Mouse (Mus musculus) hindbrain, postnatal 0 days (tissue): ENCODE results near the gene Ush2a. TPM values are rescaled to one million over a fixed set of nuclear protein-coding genes. Genes with fewer than 3 reads are reported as not detected.
A peak's percentile ranks its signal among the peaks of the same experiment; 100 is the strongest.

ENCODE experiments used
- ATAC-seq: fragments of 200-750 bp; cut with Nextera tagmentation; 2 replicates; pipeline ENCODE4 v1.8.0; 2017; ENCODE audit warnings: mild to moderate bottlenecking, moderate TSS enrichment, moderate library complexity
- DNase-seq: peaks from one replicate; pipeline ENCODE4 v3.0.0-alpha.2; 2015; ENCODE audit warnings: low spot score
- H3K27ac ChIP-seq: fragments of 300-500 bp; sonication (generic); 2 replicates; pipeline ENCODE4 v1.5.1; 2014; ENCODE audit warnings: mild to moderate bottlenecking
- H3K27me3 ChIP-seq: fragments of 300-500 bp; sonication (generic); 2 replicates; pipeline ENCODE4 v1.6.1; 2014; ENCODE audit warnings: low read length, mixed read lengths; ENCODE audit not compliant: insufficient read depth
- H3K36me3 ChIP-seq: fragments of 300-500 bp; sonication (generic); 2 replicates; pipeline ENCODE4 v1.6.1; 2014; ENCODE audit warnings: low read length, mixed read lengths; ENCODE audit not compliant: insufficient read depth
- H3K4me1 ChIP-seq: fragments of 300-500 bp; sonication (generic); 2 replicates; pipeline ENCODE4 v1.6.1; 2014; ENCODE audit warnings: antibody characterized with exemption, low read length, mixed read lengths; ENCODE audit not compliant: insufficient read depth
- H3K4me2 ChIP-seq: fragments of 300-500 bp; sonication (generic); 2 replicates; pipeline ENCODE4 v1.6.1; 2014; ENCODE audit warnings: low read depth, mild to moderate bottlenecking, low read length, moderate library complexity, mixed read lengths
- H3K4me3 ChIP-seq: fragments of 300-500 bp; sonication (generic); 2 replicates; pipeline ENCODE4 v1.5.1; 2014; ENCODE audit warnings: low read length
- H3K9ac ChIP-seq: fragments of 300-500 bp; sonication (generic); replicated peaks from 2 replicates; pipeline ENCODE4 v1.6.1; 2014; ENCODE audit warnings: mild to moderate bottlenecking, low read length, moderate library complexity, mixed read lengths
- H3K9me3 ChIP-seq: fragments of 300-500 bp; sonication (generic); 2 replicates; pipeline ENCODE4 v1.6.1; 2016; ENCODE audit warnings: low read length, mixed read lengths
- CTCF ChIP-seq: IDR thresholded peaks from 2 replicates; pipeline ENCODE4 v1.5.1; 2016; ENCODE audit warnings: antibody characterized with exemption, control low read depth, low read depth
- WGBS: fragments of 180-500 bp; shearing (Covaris S2); extraction: QIAGEN DNeasy Blood & Tissue Kit; methylation state at CpG from one replicate; pipeline ENCODE4 v1.1.7; 2014; 5-methylcytosine and 5-hydroxymethylcytosine counted together
- polyA plus RNA-seq: library from polyadenylated mRNA; unstranded; fragments of >200 nt; fragmentation: Nextera tagmentation; extraction: Ambion mirVana; gene quantifications from 2 replicates; pipeline ENCODE4 v1.2.1, GENCODE M21; 2015
- total RNA-seq: library from RNA; depleted of rRNA; stranded (reverse); fragments of >200 nt; gene quantifications from 2 replicates; pipeline ENCODE4 v1.2.3, GENCODE M21; 2014

Ush2a gene
- total and polyA plus RNA-seq, 2 experiments from 2014 or later = 0.44 to 1.5 TPM

DNA sequence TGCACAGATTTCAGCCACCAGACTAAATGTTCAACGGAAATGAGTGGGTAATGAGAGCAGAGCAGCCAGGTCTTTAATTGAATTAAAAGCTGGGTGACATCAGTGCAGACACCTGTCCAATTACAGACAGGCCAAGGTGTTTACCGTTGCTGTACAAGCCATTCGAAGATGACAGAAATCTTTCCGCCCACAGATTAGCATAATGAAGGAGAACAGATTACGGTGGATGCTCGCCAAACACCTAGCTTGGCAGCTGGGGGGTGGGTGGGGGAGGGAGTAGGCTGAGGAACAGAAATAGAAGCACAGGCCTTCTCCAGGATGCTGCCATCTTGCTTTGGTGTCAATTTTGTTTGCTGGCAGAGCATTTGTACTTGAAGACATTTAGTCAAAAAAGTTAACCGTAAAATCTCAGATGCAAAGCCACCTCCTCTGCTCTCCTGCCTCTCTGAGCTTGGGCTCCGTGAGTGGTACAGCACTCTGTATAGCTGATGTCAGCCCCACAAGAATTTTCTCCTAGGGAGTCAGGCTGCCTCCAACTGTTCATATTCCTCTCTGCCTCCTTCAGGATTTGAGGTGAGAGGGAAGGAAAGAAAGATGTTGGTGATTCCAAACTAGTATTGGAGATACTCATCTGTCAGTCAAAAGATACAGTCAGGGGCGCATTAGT lies 306.6 kb downstream of the Ush2a start:
- 59% methylated on average over 9 of the region's 9 CpGs for WGBS
- Histone ChIP-seq H3K27me3 (no peaks in the 10 kb centered on the region), H3K4me3 (no peak overlapping the region), H3K4me2 (no peak overlapping the region), H3K27ac (no peak overlapping the region), H3K9me3 (no peaks in the 10 kb centered on the region), H3K36me3 (no peaks in the 10 kb centered on the region), H3K4me1 (no peaks in the 10 kb centered on the region), H3K9ac (no peak overlapping the region)
- ATAC-seq = peak; percentile 68
- no peak for TF ChIP-seq CTCF
- peak; percentile 67 for DNase-seq

DNA sequence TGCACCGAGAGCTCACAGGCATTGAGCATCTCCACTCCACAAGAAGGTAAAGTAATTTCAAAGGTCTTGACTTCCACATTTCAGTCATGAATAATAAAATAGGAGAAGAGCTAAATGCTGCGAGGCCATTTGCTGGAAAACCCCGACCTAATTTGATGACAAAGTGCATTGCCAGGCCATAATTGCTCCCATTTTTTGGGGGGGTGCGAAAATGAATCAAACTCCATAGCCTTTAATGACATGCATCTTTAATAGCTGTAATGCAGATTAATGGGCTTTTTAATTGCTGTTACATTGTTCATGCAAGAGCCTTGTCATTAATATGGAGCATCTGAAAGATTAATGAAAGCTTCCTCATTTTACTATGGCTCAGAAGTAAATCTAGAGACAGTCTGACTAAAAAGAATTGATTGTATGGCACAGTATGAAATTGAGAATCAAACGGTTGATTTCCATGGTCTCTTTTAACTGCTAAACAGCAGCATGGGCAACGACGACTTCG lies 314.5 kb downstream of the Ush2a start:
- Histone ChIP-seq H3K27me3 (no peaks in the 10 kb centered on the region), H3K27ac (no peak overlapping the region), H3K4me2 (no peak overlapping the region), H3K9me3 (no peaks in the 10 kb centered on the region), H3K36me3 (no peaks in the 10 kb centered on the region), H3K4me3 (no peak overlapping the region), H3K4me1 (no peaks in the 10 kb centered on the region), H3K9ac (no peak overlapping the region)
- WGBS = 45% methylated on average over 8 of the region's 8 CpGs
- no peak for TF ChIP-seq CTCF
- ATAC-seq (no peak), DNase-seq (peak; percentile 27)

DNA sequence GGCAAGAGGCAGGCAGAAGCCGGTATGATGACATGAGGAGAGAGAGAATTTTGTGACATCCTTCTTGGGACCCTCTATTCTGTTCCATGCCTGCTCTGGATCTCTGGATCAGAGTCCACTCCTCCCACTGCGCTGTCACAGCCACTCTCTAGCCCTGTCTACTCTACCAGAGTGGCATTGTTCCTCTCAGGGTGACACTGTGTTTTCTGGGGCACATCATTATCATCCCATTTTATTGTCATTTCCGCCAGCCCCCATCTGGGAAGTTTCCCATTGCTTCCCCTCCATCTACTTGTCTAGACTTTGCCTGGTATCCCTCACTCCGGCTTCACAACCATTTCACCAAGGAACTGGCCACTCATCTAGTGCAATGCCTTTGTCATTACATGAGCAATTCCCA lies 315.6 kb downstream of the Ush2a start:
- no peak for TF ChIP-seq CTCF
- no peak overlapping the region for H3K4me2 ChIP-seq
- H3K27me3 ChIP-seq = no peaks in the 10 kb centered on the region
- ATAC-seq = no peak
- 86% methylated on average over 4 of the region's 4 CpGs for WGBS
- H3K9me3 ChIP-seq = no peaks in the 10 kb centered on the region
- no peak for DNase-seq
- no peak overlapping the region for H3K9ac ChIP-seq
- H3K4me1 ChIP-seq = no peaks in the 10 kb centered on the region
- no peak overlapping the region for H3K27ac ChIP-seq
- no peaks in the 10 kb centered on the region for H3K36me3 ChIP-seq
- H3K4me3 ChIP-seq = no peak overlapping the region

DNA sequence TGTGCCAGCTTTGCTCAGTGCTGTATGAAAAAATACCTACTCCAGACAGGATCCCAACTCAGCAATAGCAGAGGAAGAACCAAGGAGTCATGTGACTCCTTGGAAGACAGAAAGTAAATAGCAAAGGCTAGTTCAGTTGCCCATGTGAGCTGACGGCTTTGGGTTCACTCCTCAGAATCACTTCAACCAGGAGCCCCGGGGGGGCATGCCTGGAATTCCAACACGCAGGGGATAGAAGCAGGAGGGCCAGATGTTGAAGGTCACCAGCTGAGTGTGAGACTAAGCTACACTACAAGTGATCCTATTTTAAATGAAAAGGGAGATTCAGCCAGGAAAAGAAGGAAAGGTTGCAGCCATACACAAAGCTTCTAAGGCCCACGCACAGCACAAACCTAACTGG lies 319.3 kb downstream of the Ush2a start:
- no peak for TF ChIP-seq CTCF
- no peak overlapping the region for H3K4me2 ChIP-seq
- no peak overlapping the region for H3K27ac ChIP-seq
- H3K9ac ChIP-seq = no peak overlapping the region
- no peaks in the 10 kb centered on the region for H3K36me3 ChIP-seq
- no peak for ATAC-seq
- H3K4me1 ChIP-seq = no peaks in the 10 kb centered on the region
- H3K4me3 ChIP-seq = no peak overlapping the region
- H3K27me3 ChIP-seq = no peaks in the 10 kb centered on the region
- no peak for DNase-seq
- no peaks in the 10 kb centered on the region for H3K9me3 ChIP-seq
- 42% methylated on average over 4 of the region's 4 CpGs for WGBS

DNA sequence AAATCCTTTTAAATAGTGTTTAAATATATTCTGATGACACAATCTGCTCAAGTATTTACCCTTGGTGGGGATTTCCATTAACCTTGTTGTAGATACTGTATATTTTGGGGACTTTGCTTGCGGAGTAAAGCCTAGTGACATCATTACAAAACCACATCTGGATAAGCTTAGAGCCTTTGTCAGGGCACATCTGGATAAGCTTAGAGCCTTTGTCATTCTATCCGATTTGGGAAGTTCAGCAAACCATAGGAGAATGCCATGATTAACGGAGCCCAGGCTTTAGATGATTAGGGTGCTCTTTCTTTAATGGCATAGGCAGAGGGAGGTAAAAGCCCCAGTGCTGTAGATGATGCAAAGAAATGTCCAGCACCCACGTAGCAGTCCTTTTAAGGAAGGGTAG lies 333.4 kb downstream of the Ush2a start:
- H3K27me3 ChIP-seq = no peaks in the 10 kb centered on the region
- H3K9ac ChIP-seq = no peak overlapping the region
- H3K4me1 ChIP-seq = no peaks in the 10 kb centered on the region
- no peak overlapping the region for H3K4me3 ChIP-seq
- no peaks in the 10 kb centered on the region for H3K36me3 ChIP-seq
- H3K9me3 ChIP-seq = no peaks in the 10 kb centered on the region
- no peak overlapping the region for H3K4me2 ChIP-seq
- H3K27ac ChIP-seq = no peak overlapping the region
- ATAC-seq = no peak
- 64% methylated on average over 4 of the region's 4 CpGs for WGBS
- DNase-seq = no peak
- TF ChIP-seq CTCF = no peak

DNA sequence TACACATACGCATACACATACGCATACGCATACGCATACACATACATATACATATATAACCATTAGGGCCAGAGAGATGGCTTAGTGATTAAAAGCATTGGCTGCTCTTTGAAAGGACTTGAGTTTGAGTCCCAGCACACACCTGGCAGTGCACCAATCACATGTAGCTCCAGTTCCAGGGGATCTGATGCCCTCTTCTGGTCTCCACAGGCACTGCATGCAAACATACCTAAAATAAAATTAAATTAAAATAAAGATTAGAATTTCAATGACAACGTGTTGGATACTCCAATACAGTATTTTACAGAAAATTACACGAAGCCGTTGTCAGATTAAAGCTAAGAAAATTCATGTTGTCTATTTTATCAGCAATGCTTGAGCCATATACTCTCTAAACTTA lies 336.2 kb downstream of the Ush2a start:
- Histone ChIP-seq H3K36me3 (no peaks in the 10 kb centered on the region), H3K4me3 (no peak overlapping the region), H3K4me1 (no peaks in the 10 kb centered on the region), H3K27ac (no peak overlapping the region), H3K4me2 (no peak overlapping the region), H3K27me3 (no peaks in the 10 kb centered on the region), H3K9ac (no peak overlapping the region), H3K9me3 (no peaks in the 10 kb centered on the region)
- peak; percentile 46 for TF ChIP-seq CTCF
- WGBS = 92% methylated on average over 7 of the region's 7 CpGs
- ATAC-seq (no peak), DNase-seq (no peak)

- no peak overlapping the region for H3K4me2 ChIP-seq
- H3K4me3 ChIP-seq = no peak overlapping the region
- no peak for ATAC-seq
- H3K4me1 ChIP-seq = no peaks in the 10 kb centered on the region
- no peak for DNase-seq
- no peak for TF ChIP-seq CTCF
- H3K27me3 ChIP-seq = no peaks in the 10 kb centered on the region
- H3K9ac ChIP-seq = no peak overlapping the region
- H3K9me3 ChIP-seq = no peaks in the 10 kb centered on the region
- no peaks in the 10 kb centered on the region for H3K36me3 ChIP-seq
- 90% methylated on average over 8 of the region's 8 CpGs for WGBS
- H3K27ac ChIP-seq = no peak overlapping the region
Observed at GRCm38 (mm10) chr1:188599134-188599533, 337.3 kb downstream of the Ush2a start.
